Mouse (Mus musculus) forebrain, embryonic 14.5 days (tissue): Measurements from ENCODE around the gene Serpini1. TPM values are rescaled to one million over a fixed set of nuclear protein-coding genes. Genes with fewer than 3 reads are reported as not detected.

Experiments used
- ATAC-seq: fragments of 200-750 bp; cut with Nextera tagmentation; 2 replicates; pipeline ENCODE4 v1.8.0; 2017; ENCODE audit warnings: mild to moderate bottlenecking, moderate library complexity
- DNase-seq: peaks from one replicate; pipeline ENCODE4 v3.0.0-alpha.2; 2015; ENCODE audit warnings: low spot score
- H3K27ac ChIP-seq: fragments of 300-500 bp; sonication (generic); 2 replicates; pipeline ENCODE4 v1.5.1; 2014; ENCODE audit warnings: low read depth, mild to moderate bottlenecking, control low read depth, low read length, moderate library complexity
- H3K27me3 ChIP-seq: fragments of 300-500 bp; sonication (generic); replicated peaks from 2 replicates; pipeline ENCODE4 v1.6.1; 2014; ENCODE audit warnings: low read length, control low read depth, mixed read lengths; ENCODE audit not compliant: control insufficient read depth, insufficient read depth
- H3K36me3 ChIP-seq: fragments of 300-500 bp; sonication (generic); 2 replicates; pipeline ENCODE4 v1.6.1; 2014; ENCODE audit warnings: low read length, control low read depth; ENCODE audit not compliant: control insufficient read depth, insufficient read depth
- H3K4me1 ChIP-seq: fragments of 300-500 bp; sonication (generic); 2 replicates; pipeline ENCODE4 v1.6.1; 2014; ENCODE audit warnings: antibody characterized with exemption, low read length, control low read depth; ENCODE audit not compliant: control insufficient read depth, insufficient read depth
- H3K4me2 ChIP-seq: fragments of 300-500 bp; sonication (generic); 2 replicates; pipeline ENCODE4 v1.6.1; 2014; ENCODE audit warnings: mild to moderate bottlenecking, control low read depth, low read length
- H3K4me3 ChIP-seq: fragments of 300-500 bp; sonication (generic); 2 replicates; pipeline ENCODE4 v1.5.1; 2014; ENCODE audit warnings: low read depth, low read length, control low read depth
- H3K9ac ChIP-seq: fragments of 300-500 bp; sonication (generic); 2 replicates; pipeline ENCODE4 v1.6.1; 2014; ENCODE audit warnings: mild to moderate bottlenecking, low read length, control low read depth, moderate library complexity
- H3K9me3 ChIP-seq: fragments of 300-500 bp; sonication (generic); replicated peaks from 2 replicates; pipeline ENCODE4 v1.6.1; 2016; ENCODE audit warnings: low read length, control low read depth, mixed read lengths; ENCODE audit not compliant: control insufficient read depth
- WGBS: fragments of 180-500 bp; shearing (Covaris S2); extraction: QIAGEN DNeasy Blood & Tissue Kit; methylation state at CpG from one replicate; pipeline ENCODE4 v1.1.7; 2014; 5-methylcytosine and 5-hydroxymethylcytosine counted together
- polyA plus RNA-seq: library from polyadenylated mRNA; unstranded; fragments of >200 nt; fragmentation: Nextera tagmentation; extraction: Ambion mirVana; gene quantifications from 2 replicates; pipeline ENCODE4 v1.2.1, GENCODE M21; 2014

The Serpini1 gene
- polyA plus RNA-seq, 1 experiment from 2014 or later = 119 TPM

DNA sequence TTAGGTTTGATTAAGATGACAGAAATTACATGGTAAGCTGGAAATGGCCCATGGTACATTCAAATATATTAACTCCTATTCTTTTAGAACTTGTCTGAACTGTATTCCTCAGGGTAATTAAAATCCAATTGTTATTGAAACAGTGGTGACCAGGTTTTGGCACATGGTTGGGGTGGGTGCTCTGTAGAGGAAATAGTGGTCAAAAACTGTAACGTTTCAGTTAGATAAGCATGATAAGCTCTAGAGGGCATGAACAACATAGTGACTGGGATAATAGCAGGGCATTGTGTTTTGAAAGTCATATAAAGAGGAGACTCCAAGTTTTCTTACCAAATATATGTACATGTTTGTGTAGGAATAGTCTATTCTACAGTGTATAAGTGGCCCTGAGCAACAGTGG is 134.7 kb downstream of the Serpini1 start:
- Histone ChIP-seq H3K9ac (no peak overlapping the region), H3K36me3 (no peaks in the 10 kb centered on the region), H3K27ac (no peak overlapping the region), H3K9me3 (no peaks in the 10 kb centered on the region), H3K4me2 (no peak overlapping the region), H3K27me3 (no peaks in the 10 kb centered on the region), H3K4me3 (no peak overlapping the region), H3K4me1 (no peaks in the 10 kb centered on the region)
- DNase-seq = no peak
- WGBS = 92% methylated on average over 1 of the region's 1 CpGs
- no peak for ATAC-seq

Other genes starting within 250 kb of the Serpini1 start
- not detected in 2 replicates for gene Wdr49, start 75.4 kb upstream of the Serpini1 start, polyA plus RNA-seq
- gene Pdcd10, start 691 bp upstream of the Serpini1 start, polyA plus RNA-seq = 103 and 106 TPM in 2 replicates
- gene Gm29133, start 190.7 kb downstream of the Serpini1 start, polyA plus RNA-seq = not detected in 2 replicates